Mouse (Mus musculus) 3134 (cell line): Measurements from ENCODE around the gene St6galnac5.

Experiments used
- DNase-seq: peaks from one replicate; pipeline ENCODE4 v3.0.0-alpha.2; 2011; ENCODE audit warnings: low spot score; ENCODE audit not compliant: insufficient read length; ENCODE audit errors: extremely low read depth

Gene St6galnac5

GRCm38 (mm10) chr3:152874431-152875355 is 107.4 kb downstream of the St6galnac5 start:
- DNase-seq = no peak

DNA sequence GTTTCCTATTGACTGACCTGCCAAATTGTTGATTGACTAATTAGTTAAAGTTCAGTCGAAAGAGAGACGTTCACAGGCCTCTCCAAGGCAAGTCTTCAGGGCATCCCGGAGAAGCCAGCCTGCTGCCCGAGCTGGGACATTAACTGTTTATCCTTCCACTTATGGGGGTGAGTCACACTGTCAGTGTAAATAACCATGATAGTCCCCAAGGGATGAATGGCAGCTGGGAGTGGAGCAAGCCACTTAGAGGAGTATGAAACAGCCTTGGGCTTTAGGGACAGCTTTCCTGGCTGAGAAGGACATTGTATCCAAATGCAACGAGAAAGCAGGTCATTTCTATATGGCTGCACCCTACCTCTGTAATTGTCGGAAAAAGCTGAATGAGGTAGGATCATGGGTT is 109.5 kb downstream of the St6galnac5 start:
- DNase-seq = peak; percentile 57

DNA sequence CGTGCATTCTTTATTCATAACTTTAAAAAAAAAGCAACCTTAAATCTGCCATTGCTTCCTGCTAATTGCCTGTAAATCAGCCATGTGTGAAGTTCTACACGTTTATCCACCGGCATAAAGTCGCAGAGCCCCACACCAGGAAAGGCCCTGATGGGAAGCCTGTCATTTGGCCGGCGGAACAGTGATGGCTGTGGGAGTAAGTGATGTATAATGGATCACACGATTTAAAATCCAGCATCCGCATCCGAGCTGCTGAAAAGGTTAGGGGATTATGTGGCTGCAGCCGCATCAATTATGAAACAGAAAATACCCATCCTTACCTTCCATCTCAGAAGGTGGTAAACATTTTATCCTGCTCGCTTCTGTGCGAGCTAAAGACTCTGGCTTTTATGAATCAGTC is 110.0 kb downstream of the St6galnac5 start:
- no peak for DNase-seq

DNA sequence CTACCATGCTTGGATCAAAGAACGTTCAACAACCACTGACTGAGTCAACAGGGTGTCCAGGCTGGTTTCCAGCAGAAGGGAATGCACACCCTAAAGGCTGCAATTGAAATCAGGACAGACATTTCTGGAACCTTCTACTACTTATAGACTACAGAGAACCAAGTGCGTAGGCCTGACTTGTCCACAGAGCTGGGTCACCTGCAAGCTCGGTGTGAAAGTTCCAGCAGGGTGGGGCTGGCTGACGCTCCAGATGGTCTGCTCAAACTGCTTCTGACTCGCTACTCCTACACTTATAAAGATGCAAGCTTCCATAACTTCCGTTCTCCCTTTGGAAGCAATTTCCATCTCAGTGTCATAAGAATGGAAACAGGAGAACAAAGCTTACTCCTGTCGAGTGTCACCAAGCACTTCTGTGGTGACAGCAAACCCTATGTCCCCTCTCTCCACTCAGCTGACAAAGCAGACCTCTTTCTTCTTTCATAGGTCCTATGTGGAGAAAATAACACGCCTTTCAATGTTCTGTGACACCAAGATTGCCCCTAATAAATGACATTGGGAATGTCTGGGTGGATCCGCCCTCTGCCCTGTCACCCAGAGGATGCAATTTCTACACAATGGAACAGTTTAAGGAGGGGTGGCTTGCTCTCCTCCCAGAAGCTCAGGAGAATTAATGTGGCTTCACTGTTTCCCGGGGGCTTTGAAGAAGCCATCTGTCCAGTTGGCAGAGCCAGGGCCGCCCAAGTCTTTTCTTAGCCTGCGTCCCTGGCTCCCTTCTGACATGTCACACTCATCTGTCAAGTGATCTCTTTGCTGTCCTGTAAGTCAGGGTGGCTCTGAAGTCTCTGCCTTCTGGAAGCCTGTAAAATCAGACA is 114.2 kb downstream of the St6galnac5 start:
- DNase-seq = peak; percentile 22

GRCm38 (mm10) chr3:152866035-152866965 is 115.7 kb downstream of the St6galnac5 start:
- peak; percentile 56 for DNase-seq

DNA sequence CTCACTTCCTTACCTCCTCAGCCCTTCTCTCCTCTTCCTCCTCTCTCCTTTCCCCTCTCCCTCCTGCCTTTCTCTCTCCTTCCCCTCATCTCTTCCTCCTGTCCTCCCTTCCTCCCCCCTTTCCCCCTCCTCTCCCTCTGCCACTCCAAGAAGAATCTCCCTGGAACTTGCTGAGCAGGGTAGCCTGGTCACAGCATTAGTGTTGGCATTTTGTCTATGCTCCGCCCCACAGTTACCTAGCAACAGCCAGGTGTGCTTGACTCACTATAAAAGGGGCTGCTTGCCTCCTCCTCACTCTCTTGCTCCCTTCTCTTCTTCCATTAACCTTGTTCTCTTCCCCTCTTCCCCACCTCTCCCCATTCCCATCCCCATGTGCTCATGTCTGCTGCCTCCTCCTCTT is 120.1 kb downstream of the St6galnac5 start:
- DNase-seq = no peak

DNA sequence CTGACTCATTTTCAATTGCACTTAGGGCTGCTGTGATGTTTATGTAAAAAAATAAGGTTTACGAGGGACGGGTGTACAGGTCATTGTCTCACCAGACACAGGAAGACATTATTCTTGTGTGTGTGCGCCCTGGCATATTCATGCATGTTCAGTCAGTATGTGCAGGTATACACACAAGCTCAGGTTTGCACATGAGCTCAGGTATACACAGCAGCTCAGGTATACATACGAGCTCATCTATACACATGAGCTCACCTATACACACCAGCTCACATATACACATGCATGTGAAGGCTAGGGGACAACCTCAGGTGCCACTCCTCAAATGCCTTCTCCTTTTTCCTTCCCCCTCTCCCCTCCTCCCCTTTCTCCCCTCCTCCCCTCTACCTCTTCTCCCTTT is 120.6 kb downstream of the St6galnac5 start:
- DNase-seq = no peak

DNA sequence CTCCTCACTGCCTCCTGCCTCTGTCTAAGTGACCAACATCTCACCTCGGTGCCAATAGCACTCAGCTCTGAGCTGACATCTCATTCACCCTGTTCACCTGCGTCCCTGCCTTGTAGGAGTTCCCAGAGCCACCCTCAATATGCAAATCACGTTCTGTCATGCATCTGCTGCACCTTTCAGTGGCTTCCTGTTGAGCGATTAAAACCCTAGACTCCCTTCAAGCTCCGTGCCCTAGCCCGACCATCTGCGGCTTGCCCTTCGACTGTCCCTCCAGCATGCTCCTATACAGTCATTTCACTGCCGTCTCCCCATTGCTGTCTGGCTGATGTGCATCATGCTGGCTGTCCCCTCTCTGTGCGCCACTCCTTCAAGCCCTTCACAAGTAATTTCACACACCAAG is 126.0 kb downstream of the St6galnac5 start:
- DNase-seq = no peak

DNA sequence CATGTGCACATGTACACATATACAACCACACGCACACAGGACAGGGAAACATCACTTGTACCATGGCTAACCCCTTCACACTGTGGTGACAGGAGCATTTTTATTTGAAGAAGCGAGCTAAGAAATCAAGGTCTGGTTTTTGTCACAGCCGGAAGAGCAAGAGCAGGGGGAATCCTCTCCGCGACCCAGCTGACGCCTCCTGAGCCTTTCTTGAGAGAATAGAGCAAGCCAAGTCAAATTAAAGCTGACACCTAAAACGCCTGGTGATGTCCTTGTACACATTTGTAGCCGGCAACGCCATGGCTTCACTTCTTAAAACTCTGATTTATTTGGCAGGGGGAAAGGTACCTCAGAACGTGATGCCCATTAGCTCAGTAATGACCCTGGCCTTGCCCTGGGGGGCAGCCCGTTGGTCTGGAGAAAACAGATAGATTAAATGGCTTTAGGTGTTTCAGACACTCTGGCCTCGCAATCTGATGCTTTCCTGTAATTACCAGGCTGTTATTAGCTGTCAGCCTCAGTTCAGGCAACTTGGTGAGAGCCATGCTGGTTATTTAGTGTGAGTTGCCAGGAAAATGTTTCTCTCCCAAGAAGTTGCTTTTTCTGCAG is 126.9 kb downstream of the St6galnac5 start:
- DNase-seq = no peak

GRCm38 (mm10) chr3:152843925-152844324 is 138.1 kb downstream of the St6galnac5 start:
- DNase-seq = no peak

DNA sequence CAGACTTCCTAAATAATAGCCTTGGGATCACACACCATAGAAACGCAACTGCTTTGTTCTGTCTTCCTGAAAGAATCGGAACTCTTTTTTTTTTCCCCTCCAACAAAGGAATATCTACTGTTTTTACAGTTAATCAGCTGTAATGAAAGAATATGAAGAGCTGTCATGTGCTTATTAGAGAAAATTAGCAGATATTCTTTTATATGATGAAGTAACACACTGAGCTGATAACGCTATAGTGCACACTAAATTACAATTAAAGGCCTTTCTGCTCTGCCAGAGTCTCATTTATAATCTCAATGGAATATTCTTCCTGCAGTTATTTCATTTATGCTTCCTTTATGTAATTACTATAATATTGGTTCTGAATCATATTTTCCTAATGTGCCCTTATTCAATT is 139.4 kb downstream of the St6galnac5 start:
- no peak for DNase-seq

DNA sequence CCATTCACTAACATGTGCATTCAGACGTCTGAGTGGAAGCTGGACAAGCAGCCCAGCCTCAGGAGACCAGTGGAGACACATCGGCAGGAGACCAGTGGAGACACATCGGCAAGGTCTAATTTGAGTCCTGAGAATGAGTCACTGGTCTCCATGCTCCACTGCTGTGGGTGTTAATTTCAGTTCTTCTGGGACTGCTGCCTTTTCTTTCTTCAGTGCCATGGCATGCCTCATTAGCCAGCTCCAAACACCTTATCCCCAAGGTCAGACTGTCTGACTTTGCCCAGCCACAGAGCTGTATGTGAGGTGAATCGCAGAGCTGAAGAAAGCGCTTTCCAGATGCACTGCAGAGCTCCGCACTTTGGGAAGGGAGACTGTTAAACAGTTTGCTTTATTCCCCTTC is 140.8 kb downstream of the St6galnac5 start:
- DNase-seq = no peak

DNA sequence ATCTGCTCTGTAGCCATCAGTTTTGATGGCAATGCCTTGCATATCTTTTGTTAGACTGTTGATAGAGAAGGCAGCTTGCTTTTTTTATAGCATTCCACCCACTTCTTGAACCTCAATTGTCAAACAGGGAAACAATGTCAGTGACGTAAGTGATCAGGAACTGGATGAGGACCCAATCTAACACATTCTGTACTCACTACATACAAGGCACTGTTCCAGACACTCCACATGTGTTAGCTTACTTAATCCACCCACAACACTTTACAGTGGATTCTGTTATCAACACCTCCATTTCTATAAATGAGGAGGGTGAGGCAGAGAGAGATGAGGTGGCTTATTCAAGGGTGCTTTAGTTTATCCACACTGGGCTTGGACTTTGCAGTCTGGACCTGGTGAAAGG is 144.1 kb downstream of the St6galnac5 start:
- no peak for DNase-seq

GRCm38 (mm10) chr3:152837407-152837806 is 144.6 kb downstream of the St6galnac5 start:
- DNase-seq = no peak

DNA sequence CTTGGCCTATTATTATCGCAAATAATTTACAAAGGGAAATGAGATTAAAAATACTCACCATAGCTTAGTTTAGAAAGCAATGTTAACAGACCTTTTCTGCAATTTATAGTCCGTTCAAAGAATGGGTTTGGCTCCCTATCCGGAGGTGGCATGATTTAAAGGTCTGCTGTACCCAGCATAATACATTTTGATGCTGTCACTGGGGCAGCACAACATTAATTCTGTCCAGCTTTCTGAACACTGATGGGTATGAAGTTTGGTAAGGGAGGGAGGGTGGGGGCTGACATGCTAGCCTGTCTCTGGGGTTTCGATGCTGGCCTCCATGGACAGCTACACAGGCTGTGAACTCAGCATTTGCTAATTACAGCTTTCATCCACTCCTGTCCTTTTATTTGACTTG is 149.6 kb downstream of the St6galnac5 start:
- no peak for DNase-seq

DNA sequence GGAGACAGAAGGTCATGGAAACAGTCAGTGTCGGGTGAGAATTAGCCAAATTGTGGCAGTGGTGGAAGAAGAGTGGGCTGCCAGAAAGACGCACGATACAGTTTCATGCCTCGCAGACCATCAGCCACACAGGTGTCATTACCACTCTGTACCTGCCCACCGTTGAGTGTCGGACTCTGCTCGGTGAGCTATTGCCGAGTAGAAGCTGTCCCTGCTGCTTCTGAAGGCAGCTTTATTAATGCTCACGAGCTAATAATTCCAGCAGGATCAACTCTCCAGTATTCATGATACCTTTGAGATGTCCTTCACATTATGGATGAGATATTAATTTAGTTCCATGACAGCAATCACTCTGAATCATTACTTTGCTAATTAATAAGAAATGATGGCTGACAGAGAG is 150.1 kb downstream of the St6galnac5 start:
- DNase-seq = no peak

DNA sequence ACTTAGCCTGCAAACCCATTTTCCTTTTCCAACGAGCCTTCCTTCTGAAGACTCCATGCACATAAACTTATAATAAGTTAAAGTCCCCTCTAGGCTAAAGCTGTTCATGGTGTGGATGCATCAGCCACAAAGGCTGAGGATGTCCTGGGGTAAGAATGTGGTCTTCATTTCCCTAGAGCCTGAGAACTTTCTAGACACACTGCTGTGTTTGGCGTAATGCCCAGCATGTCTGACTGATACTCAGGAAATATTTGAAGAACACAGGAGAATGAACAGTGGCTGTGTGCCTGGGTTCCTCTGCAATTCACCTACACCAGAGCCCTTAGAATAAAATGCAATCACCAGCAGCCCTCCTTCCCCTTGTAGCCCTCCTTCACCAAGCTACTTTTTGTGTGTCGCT is 150.7 kb downstream of the St6galnac5 start:
- DNase-seq = no peak

- peak; percentile 41 for DNase-seq
Observed at GRCm38 (mm10) chr3:152821202-152821601, 160.8 kb downstream of the St6galnac5 start.

GRCm38 (mm10) chr3:152820406-152820805 is 161.6 kb downstream of the St6galnac5 start:
- DNase-seq = no peak

- no peak for DNase-seq
Observed at GRCm38 (mm10) chr3:152815110-152815509, 166.9 kb downstream of the St6galnac5 start.
